9 mouse cellular contexts compared by ENCODE assay signal in genomic region chr1:170907456-170908191, GRCm38 (mm10). TPM values are rescaled to one million over a fixed set of nuclear protein-coding genes. Genes with fewer than 3 reads are reported as not detected.
DNase-seq lines count a peak whose midpoint lies in the region; ATAC-seq and TF ChIP-seq lines count a peak whose summit lies in the region.
"Had no signal": no experiment of that assay in that cellular context is flagged by ENCODE, and none has a peak within 500 bp of the region (broad histone marks: within the 10 kb centered on the region; RNA-seq: fewer than 3 reads in every experiment).

No protein-coding gene starts in this region.

- H3K4me1 ChIP-seq in ES-Bruce4 (ENCODE audit: control insufficient read depth, insufficient read depth, low read length) = no peaks in the 10 kb centered on the region
- peaks cover 16% of the 10 kb centered on the region for H3K4me1 ChIP-seq in heart, embryonic 13.5 days

- TF ChIP-seq POLR2A in ES-Bruce4 (IDR thresholded peaks at IDR 0.05; ENCODE audit: insufficient read depth, low read length) = no peak

- TF ChIP-seq EP300 in ES-Bruce4 (IDR thresholded peaks at IDR 0.05; ENCODE audit: insufficient read depth, low read depth, low read length) = no peak

- peak; percentile 27 for DNase-seq in gastrocnemius, postnatal 10 days
- no peak for DNase-seq in gastrocnemius, postnatal 25 days
- DNase-seq in cerebellum, postnatal 25 days = peak; percentile 70 to 74
- DNase-seq in layer of hippocampus, postnatal 25 days (ENCODE audit: extremely low spot score in 1 of 2, low spot score in 1 of 2) = peak; percentile 33 to 34
- peak; percentile 51 for DNase-seq in mesoderm, embryonic 11.5 days (ENCODE audit: low read depth, low spot score)
- peak; percentile 27 to 50 for DNase-seq in spleen, adult 18-20 months

- no peaks in the 10 kb centered on the region for H3K36me3 ChIP-seq in ES-Bruce4 (ENCODE audit: control insufficient read depth, insufficient read depth, low read length, poor library complexity, severe bottlenecking)
- H3K36me3 ChIP-seq in heart, embryonic 13.5 days = no peaks in the 10 kb centered on the region

- peak overlapping the region; percentile 48 for H3K4me3 ChIP-seq in ES-Bruce4 (ENCODE audit: low read depth, low read length)
- peak overlapping the region; percentile 60 for H3K4me3 ChIP-seq in heart, embryonic 13.5 days

- H3K9me3 ChIP-seq in ES-Bruce4 (replicated peaks; ENCODE audit: control insufficient read depth, insufficient read depth, low read length, poor library complexity, severe bottlenecking) = no peaks in the 10 kb centered on the region
- H3K9me3 ChIP-seq in heart, embryonic 13.5 days = no peaks in the 10 kb centered on the region

- no peak overlapping the region for H3K27ac ChIP-seq in ES-Bruce4 (ENCODE audit: insufficient read depth, low read length)
- H3K27ac ChIP-seq in heart, embryonic 13.5 days (replicated peaks) = no peak overlapping the region

- H3K9ac ChIP-seq in ES-Bruce4 (ENCODE audit: low read depth, poor library complexity, severe bottlenecking) = 0 out of 2 replicates have a peak overlapping the region, but pooled peaks have one; percentile 1
- peak overlapping the region; percentile 75 for H3K9ac ChIP-seq in heart, embryonic 13.5 days

- TF ChIP-seq CTCF in ES-Bruce4 (IDR thresholded peaks at IDR 0.05; ENCODE audit: low read depth, low read length) = no peak

- no peaks in the 10 kb centered on the region for H3K27me3 ChIP-seq in ES-Bruce4 (ENCODE audit: control insufficient read depth, insufficient read depth, low read length, poor library complexity, severe bottlenecking)
- peaks cover 91% of the 10 kb centered on the region for H3K27me3 ChIP-seq in heart, embryonic 13.5 days (replicated peaks)

- ATAC-seq in heart, embryonic 13.5 days (ENCODE audit: extremely low read depth, insufficient number of reproducible peaks, low FRiP score, low TSS enrichment) = no peak

- WGBS in heart, embryonic 13.5 days = under 1% methylated on average over 71 of the region's 71 CpGs

- H3K4me2 ChIP-seq in heart, embryonic 13.5 days = peak overlapping the region; percentile 94

RNA-seq across cellular contexts. Expression of gene Fcrlb, which starts 5.1 kb away (rescaled TPM):
- total RNA-seq in gastrocnemius, postnatal 10 days (2021) = not detected
- not detected for total RNA-seq in gastrocnemius, postnatal 25 days (2021)
- not detected in 2 replicates for polyA plus RNA-seq in ES-Bruce4 (2011; ENCODE audit: insufficient read depth, insufficient read length, low read depth, missing spikeins)
- polyA plus RNA-seq in heart, embryonic 13.5 days (2015; fragmentation: Nextera tagmentation; extraction: Ambion mirVana) = 0.11 TPM in 1 of 2 replicates, not detected in the other
- under 1 TPM in 1 of 2 experiments, not detected in 1; 0.54 TPM for total RNA-seq in layer of hippocampus, postnatal 25 days (2021)
- polyA plus RNA-seq: C2C12 had no signal

RNA-seq across cellular contexts. Expression of gene Fcrla, which starts 19.8 kb away (rescaled TPM):
- total RNA-seq in gastrocnemius, postnatal 10 days (2021) = 1 to 10 TPM in 1 of 2 experiments, under 1 TPM in 1; 0.28 to 1.8 TPM
- total RNA-seq in gastrocnemius, postnatal 25 days (2021) = not detected
- not detected in 2 replicates for polyA plus RNA-seq in ES-Bruce4 (2011; ENCODE audit: insufficient read depth, insufficient read length, low read depth, missing spikeins)
- 0.14 and 0.20 TPM in 2 replicates for polyA plus RNA-seq in heart, embryonic 13.5 days (2015; fragmentation: Nextera tagmentation; extraction: Ambion mirVana)
- total RNA-seq in layer of hippocampus, postnatal 25 days (2021) = not detected
- polyA plus RNA-seq: C2C12 had no signal

RNA-seq across cellular contexts. Expression of gene Dusp12, which starts 22.3 kb away (rescaled TPM):
- 1 to 10 TPM; 7.5 to 9.7 TPM for total RNA-seq in gastrocnemius, postnatal 10 days (2021)
- 1 to 10 TPM; 4.0 TPM for total RNA-seq in gastrocnemius, postnatal 25 days (2021)
- 43.1 and 45.9 TPM in 2 replicates for polyA plus RNA-seq in ES-Bruce4 (2011; ENCODE audit: insufficient read depth, insufficient read length, low read depth, missing spikeins)
- 24.9 and 30.1 TPM in 2 replicates for polyA plus RNA-seq in heart, embryonic 13.5 days (2015; fragmentation: Nextera tagmentation; extraction: Ambion mirVana)
- total RNA-seq in layer of hippocampus, postnatal 25 days (2021) = 10 to 100 TPM; 13.8 to 19.2 TPM

RNA-seq across cellular contexts. Expression of gene Gm26620, which starts 22.8 kb away (rescaled TPM):
- under 1 TPM; 0.45 to 0.80 TPM for total RNA-seq in gastrocnemius, postnatal 10 days (2021)
- under 1 TPM in 1 of 2 experiments, not detected in 1; 0.35 TPM for total RNA-seq in gastrocnemius, postnatal 25 days (2021)
- not detected in 2 replicates for polyA plus RNA-seq in ES-Bruce4 (2011; ENCODE audit: insufficient read depth, insufficient read length, low read depth, missing spikeins)
- 0.48 and 0.76 TPM in 2 replicates for polyA plus RNA-seq in heart, embryonic 13.5 days (2015; fragmentation: Nextera tagmentation; extraction: Ambion mirVana)
- under 1 TPM; 0.34 to 0.77 TPM for total RNA-seq in layer of hippocampus, postnatal 25 days (2021)

RNA-seq across cellular contexts. Expression of gene Atf6, which starts 40.1 kb away (rescaled TPM):
- total RNA-seq in gastrocnemius, postnatal 10 days (2021) = 10 to 100 TPM; 17.2 to 17.5 TPM
- total RNA-seq in gastrocnemius, postnatal 25 days (2021) = 10 to 100 TPM; 16.8 to 16.9 TPM
- 23.7 and 24.1 TPM in 2 replicates for polyA plus RNA-seq in ES-Bruce4 (2011; ENCODE audit: insufficient read depth, insufficient read length, low read depth, missing spikeins)
- 10.1 TPM in 2 replicates for polyA plus RNA-seq in heart, embryonic 13.5 days (2015; fragmentation: Nextera tagmentation; extraction: Ambion mirVana)
- total RNA-seq in layer of hippocampus, postnatal 25 days (2021) = 10 to 100 TPM; 46.6 to 49.2 TPM
